Mouse (Mus musculus) kidney, adult 18-20 months (tissue): ENCODE results near the gene Cyp2j12.
"Not testable (repeated sequence)": the region's sequence is repeated elsewhere in the genome, so short reads cannot be mapped to it uniquely, and the experiment has no call there.

ENCODE experiments used
- DNase-seq: peaks from one replicate; pipeline ENCODE4 v3.0.0; 2021

The Cyp2j12 gene

GRCm38 (mm10) chr4:96140732-96141467 is at the start of gene Cyp2j12:
TSS of gene Cyp2j12 (minus strand) at chr4:96141152.
- DNase-seq: no peak

GRCm38 (mm10) chr4:96189321-96189720 is 48.4 kb upstream of the Cyp2j12 start:
- not testable (repeated sequence) for DNase-seq

- not testable (repeated sequence) for DNase-seq
Observed at GRCm38 (mm10) chr4:96188671-96189070, 47.7 kb upstream of the Cyp2j12 start.

DNA sequence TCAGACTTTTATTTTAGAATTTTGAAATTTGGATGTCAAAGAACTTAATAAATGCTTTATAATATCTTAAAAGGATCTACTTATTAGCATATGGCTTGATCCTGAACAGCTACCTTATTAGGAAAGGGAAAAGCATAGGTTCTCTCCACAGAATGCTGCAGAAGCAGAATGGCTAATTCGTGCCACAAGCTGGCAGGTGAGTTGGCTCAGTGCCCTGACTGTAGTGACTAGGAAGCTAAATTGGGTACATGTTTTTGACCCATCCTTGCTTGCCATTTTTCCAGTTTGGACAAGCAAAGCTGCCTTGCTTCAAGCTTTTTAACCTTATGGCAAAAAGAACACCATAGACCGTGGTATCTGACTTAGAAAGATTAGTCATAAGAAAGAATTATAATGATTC is 47.2 kb upstream of the Cyp2j12 start:
- DNase-seq: not testable (repeated sequence)

DNA sequence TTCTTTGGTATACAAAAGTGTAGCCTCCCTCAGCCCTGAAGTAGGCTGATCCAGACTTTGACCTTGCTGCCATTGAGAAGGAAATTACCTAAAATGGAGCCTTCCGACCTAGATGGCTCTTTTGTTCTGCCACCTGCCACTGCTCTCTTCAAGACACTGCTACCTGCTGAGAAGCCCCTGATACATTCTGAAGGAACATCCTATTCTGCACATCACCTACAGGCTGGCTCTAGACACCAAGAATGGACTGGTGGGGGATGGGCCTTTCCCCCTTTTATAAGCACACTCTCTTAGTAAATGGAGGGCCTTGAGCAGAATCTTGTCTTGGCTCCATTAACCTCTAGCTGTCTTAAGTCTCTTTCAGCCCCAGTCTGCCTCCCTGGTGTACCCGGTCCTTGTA is 43.8 kb upstream of the Cyp2j12 start:
- not testable (repeated sequence) for DNase-seq

DNA sequence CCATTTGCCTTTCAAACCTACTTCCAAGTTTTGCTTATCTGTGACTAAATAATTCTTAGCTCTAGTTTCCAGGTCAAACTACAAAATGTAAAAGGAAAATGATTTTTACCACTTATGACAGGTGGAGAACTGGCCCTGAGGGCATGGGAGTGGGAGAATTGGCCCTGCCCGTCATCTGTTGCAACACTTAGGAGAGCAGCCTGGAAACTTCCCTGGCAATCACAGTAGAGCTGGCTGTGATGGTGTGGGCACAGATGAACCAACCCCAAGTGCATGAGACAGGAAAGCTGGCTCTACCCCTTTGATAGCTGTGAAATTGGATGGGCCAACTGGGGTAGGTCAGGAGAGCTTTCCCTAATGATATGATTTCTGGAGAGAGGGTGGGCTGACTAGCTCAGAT is 21.9 kb upstream of the Cyp2j12 start:
- DNase-seq: no peak

GRCm38 (mm10) chr4:96161575-96161974 is 20.6 kb upstream of the Cyp2j12 start:
- DNase-seq: no peak

DNA sequence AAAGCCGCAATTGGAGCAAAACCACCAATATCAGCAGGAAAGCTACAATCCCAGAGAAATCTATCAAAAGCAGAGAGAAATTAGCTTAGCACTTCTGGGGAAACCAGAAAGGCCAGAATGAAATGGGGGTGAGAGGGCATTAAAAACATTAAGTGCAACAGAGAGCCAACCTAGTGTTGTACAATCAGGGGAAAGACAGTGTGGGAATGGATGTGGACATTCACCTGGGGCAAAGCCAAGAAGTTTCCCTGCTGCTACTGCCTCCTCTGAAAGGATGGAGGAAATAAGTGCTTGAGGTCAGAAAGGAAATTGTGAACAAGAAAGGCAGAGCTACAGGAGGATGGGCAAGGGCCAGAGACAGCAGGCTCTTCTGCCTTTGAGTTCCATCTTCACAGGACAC is 1.7 kb downstream of the Cyp2j12 start:
- no peak for DNase-seq

DNA sequence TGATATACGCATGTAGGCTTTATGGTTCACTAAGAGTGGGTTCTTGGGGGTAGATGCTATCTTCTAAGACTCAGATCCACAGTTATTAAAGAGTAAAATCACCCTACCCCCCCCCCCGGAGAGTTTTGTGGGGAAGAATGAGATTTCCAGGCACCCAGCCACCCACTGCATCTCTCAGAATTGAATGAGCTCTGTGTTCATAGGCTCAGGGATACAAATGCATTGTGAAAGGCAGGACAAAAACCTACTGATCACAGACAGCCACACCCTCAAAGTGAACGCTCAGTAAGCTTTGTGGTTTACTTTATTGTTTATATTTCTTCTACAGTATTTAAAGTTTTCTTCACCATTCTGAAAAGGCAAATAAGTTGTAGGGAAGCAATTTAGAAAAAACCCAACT is 6.7 kb downstream of the Cyp2j12 start:
- DNase-seq: no peak

- no peak for DNase-seq
Observed at GRCm38 (mm10) chr4:96096841-96097240, 44.1 kb downstream of the Cyp2j12 start.

- DNase-seq: no peak
Observed at GRCm38 (mm10) chr4:96091869-96092268, 49.1 kb downstream of the Cyp2j12 start.

- DNase-seq: not testable (repeated sequence)
Observed at GRCm38 (mm10) chr4:96089356-96090048, 51.5 kb downstream of the Cyp2j12 start.

GRCm38 (mm10) chr4:96078308-96078707 is 62.6 kb downstream of the Cyp2j12 start:
- DNase-seq: no peak

DNA sequence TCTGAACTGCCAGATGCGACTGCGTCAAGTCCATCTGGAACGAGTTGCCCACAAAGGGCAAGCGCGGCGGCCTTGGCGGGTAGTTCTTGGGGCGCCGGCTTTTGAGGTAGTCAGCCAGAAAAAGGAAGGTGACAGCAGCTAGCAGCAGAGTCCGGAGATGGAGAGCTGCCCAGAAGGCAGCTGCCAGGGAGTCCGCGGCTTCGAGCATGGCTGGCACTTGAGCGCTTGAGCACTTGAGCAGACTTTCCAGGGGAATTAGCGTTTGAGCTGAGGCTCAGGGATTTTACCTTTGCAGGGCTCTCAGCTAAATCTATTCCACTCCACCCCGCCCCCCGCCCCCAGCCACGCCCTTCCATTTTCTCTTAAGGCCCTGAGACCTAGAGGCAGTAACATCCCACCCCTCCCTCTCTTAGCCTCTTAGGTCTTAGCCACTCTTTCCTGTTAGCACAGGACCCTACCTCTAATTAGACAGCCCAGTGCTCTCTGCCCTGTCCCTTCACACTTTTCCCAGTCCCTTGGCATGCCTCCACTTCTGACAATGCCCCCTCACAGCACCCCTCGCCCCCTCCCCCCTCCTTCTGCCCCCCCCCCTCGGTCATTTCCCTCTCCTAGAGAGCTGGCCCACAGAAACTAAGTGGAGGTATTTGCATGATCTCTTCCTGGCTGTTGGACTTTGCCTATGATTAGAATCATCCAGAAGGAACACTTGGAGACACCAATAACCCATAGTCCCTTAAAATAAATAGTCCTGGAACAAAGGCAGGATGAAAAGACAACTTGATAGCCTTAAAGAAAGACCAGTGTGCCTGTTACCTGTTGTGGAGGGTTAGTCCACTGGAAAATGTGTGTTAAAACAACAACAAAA is 63.5 kb downstream of the Cyp2j12 start, which contains the start of gene Cyp2j13:
Gene Cyp2j13 (minus strand): TSS at position 286 of the 865 bp plus-strand sequence.
- DNase-seq: peak; percentile 15

DNA sequence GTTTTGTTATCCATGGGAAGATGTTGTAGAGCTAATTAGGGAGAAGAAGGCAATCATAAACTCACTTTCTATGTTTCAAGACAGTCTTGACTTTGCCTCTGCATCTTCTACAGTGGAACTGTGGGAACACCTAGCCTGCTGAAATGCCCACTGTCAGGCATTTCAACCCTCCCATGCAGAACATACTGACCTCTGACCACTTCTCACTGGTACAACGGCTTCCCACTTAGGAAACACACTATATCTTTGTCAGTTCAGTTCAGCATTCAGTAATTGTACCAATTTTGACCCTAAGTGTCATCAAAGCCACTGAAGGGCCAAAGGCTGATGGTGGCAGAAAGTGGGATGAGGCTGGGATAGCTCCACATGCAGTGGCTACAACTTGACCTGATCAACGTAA is 78.9 kb downstream of the Cyp2j12 start:
- no peak for DNase-seq

DNA sequence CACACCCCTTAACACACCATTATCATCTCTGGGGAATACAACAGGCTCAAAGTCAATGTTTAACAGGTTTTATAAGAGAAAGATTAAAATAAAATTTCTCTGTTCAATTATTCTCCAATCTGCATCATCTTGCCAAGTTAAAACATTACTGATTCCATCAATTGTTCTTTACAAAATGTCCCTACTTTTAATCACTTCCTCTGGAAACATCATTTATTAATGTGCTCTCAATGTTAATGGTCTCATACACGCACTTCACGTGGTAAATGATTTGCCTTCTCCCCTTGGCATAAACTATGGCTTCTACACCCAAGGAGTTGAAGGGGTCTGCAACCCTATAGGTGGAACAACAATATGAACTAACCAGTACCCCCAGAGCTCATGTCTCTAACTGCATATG is 80.8 kb downstream of the Cyp2j12 start:
- no peak for DNase-seq
